In the genomic region with DNA sequence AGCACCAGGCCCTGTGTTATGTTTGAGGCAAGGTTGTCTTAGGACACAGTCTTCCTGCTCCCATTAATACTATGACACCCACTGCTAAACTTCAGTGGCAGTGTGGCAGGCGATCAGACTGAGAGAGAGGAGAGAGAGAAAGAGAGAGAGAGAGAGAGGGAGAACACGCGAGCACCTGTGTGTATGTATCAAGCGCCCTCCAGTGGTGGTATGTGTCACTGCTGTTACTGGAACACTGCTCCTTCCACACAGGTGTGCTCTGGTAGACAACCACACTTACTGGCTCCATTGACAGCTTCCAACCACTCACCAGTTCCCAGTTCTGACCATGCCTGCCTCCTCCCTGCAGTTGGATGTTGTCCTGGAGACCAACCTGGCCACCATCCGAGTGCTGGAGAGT, we compare ENCODE assay signal across 8 mouse cellular contexts. TPM values are rescaled to one million over a fixed set of nuclear protein-coding genes. Genes with fewer than 3 reads are reported as not detected.
DNase-seq lines count a peak whose midpoint lies in the region; ATAC-seq and TF ChIP-seq lines count a peak whose summit lies in the region.

No protein-coding gene starts in this region.

- no peak overlapping the region for H3K9ac ChIP-seq in forebrain, embryonic 12.5 days
- no peak overlapping the region for H3K9ac ChIP-seq in intestine, embryonic 14.5 days (ENCODE audit: low read length)
- no peak overlapping the region for H3K9ac ChIP-seq in limb, embryonic 14.5 days (ENCODE audit: low read depth, low read length, severe bottlenecking)

- DNase-seq in urinary bladder, postnatal 25 days (ENCODE audit: low spot score) = peak; percentile 40
- DNase-seq in urinary bladder, postnatal 10 days (ENCODE audit: low spot score) = no peak
- DNase-seq in c-Kit-positive CD71-positive TER-119-negative erythroid progenitor cells, embryonic 14.5 days (ENCODE audit: low read depth) = peak; percentile 28
- peak; percentile 57 for DNase-seq in intestine, embryonic 14.5 days (ENCODE audit: low spot score)
- peak; percentile 44 for DNase-seq in limb, embryonic 14.5 days (ENCODE audit: low spot score)
- DNase-seq in retina, adult 2 months (ENCODE audit: low read depth, low spot score) = peak; percentile 11
- DNase-seq in testis, postnatal 14 days (ENCODE audit: low spot score) = no peak

- peak; percentile 49; the same call in 1 of the 2 replicates for ATAC-seq in forebrain, embryonic 12.5 days (ENCODE audit: low FRiP score)
- ATAC-seq in intestine, embryonic 14.5 days (replicated peaks; ENCODE audit: low FRiP score, low TSS enrichment, low read depth) = peak; percentile 52
- no peak; the same call in 1 of the 2 replicates for ATAC-seq in limb, embryonic 14.5 days (ENCODE audit: low FRiP score, low read depth)

- 43% methylated on average over 5 of the region's 5 CpGs for WGBS in forebrain, embryonic 12.5 days
- WGBS in intestine, embryonic 14.5 days = 47% methylated on average over 5 of the region's 5 CpGs
- WGBS in limb, embryonic 14.5 days = 52% methylated on average over 5 of the region's 5 CpGs

- no peak overlapping the region for H3K27ac ChIP-seq in forebrain, embryonic 12.5 days
- no peak overlapping the region for H3K27ac ChIP-seq in intestine, embryonic 14.5 days (ENCODE audit: low read depth)
- H3K27ac ChIP-seq in limb, embryonic 14.5 days (replicated peaks; ENCODE audit: low read depth, low read length) = no peak overlapping the region

- H3K9me3 ChIP-seq in forebrain, embryonic 12.5 days = no peaks in the 10 kb centered on the region
- no peaks in the 10 kb centered on the region for H3K9me3 ChIP-seq in intestine, embryonic 14.5 days (ENCODE audit: control insufficient read depth, low read length)
- no peaks in the 10 kb centered on the region for H3K9me3 ChIP-seq in limb, embryonic 14.5 days (ENCODE audit: control insufficient read depth, low read length)

- no peak overlapping the region for H3K4me2 ChIP-seq in forebrain, embryonic 12.5 days
- no peak overlapping the region for H3K4me2 ChIP-seq in intestine, embryonic 14.5 days (ENCODE audit: low read length)
- H3K4me2 ChIP-seq in limb, embryonic 14.5 days (replicated peaks; ENCODE audit: low read depth, low read length, severe bottlenecking) = no peak overlapping the region

- no peaks in the 10 kb centered on the region for H3K4me1 ChIP-seq in forebrain, embryonic 12.5 days
- no peaks in the 10 kb centered on the region for H3K4me1 ChIP-seq in intestine, embryonic 14.5 days (replicated peaks; ENCODE audit: control insufficient read depth, insufficient read depth, low read length)
- no peaks in the 10 kb centered on the region for H3K4me1 ChIP-seq in limb, embryonic 14.5 days (ENCODE audit: control insufficient read depth, insufficient read depth, low read length)

- H3K36me3 ChIP-seq in forebrain, embryonic 12.5 days (replicated peaks) = peaks cover 100% of the 10 kb centered on the region
- H3K36me3 ChIP-seq in intestine, embryonic 14.5 days (ENCODE audit: control insufficient read depth, insufficient read depth, low read length) = peaks cover 98% of the 10 kb centered on the region
- peaks cover 97% of the 10 kb centered on the region for H3K36me3 ChIP-seq in limb, embryonic 14.5 days (ENCODE audit: control insufficient read depth, insufficient read depth, low read length)

- no peak overlapping the region for H3K4me3 ChIP-seq in forebrain, embryonic 12.5 days (replicated peaks)
- no peak overlapping the region for H3K4me3 ChIP-seq in intestine, embryonic 14.5 days (ENCODE audit: low read depth, low read length)
- no peak overlapping the region for H3K4me3 ChIP-seq in limb, embryonic 14.5 days (replicated peaks; ENCODE audit: low read length)

- no peaks in the 10 kb centered on the region for H3K27me3 ChIP-seq in forebrain, embryonic 12.5 days
- no peaks in the 10 kb centered on the region for H3K27me3 ChIP-seq in intestine, embryonic 14.5 days (replicated peaks; ENCODE audit: control insufficient read depth, insufficient read depth, low read length)
- no peaks in the 10 kb centered on the region for H3K27me3 ChIP-seq in limb, embryonic 14.5 days (ENCODE audit: control insufficient read depth, insufficient read depth, low read length)

- no peak for TF ChIP-seq POLR2A in limb, embryonic 14.5 days (IDR thresholded peaks at IDR 0.05; ENCODE audit: borderline replicate concordance, extremely low read depth, insufficient read depth, insufficient read length)

RNA-seq across cellular contexts. Expression of a gene that starts 15.6 kb away (rescaled TPM):
- 0.55 and 0.98 TPM in 2 replicates for polyA plus RNA-seq in forebrain, embryonic 12.5 days (2016; fragmentation: Nextera tagmentation; extraction: Ambion mirVana)
- 5.0 and 5.8 TPM in 2 replicates for polyA plus RNA-seq in intestine, embryonic 14.5 days (2014; fragmentation: Nextera tagmentation; extraction: Ambion mirVana)
- polyA plus RNA-seq in limb, embryonic 14.5 days (2012; rRNA removed) = 2.0 and 3.8 TPM in 2 replicates
- polyA plus RNA-seq in limb, embryonic 14.5 days (2014; fragmentation: Nextera tagmentation; extraction: Ambion mirVana) = 0.69 and 1.5 TPM in 2 replicates

RNA-seq across cellular contexts. Expression of a gene that starts 23.0 kb away (rescaled TPM):
- polyA plus RNA-seq in forebrain, embryonic 12.5 days (2016; fragmentation: Nextera tagmentation; extraction: Ambion mirVana) = 151 and 152 TPM in 2 replicates
- 175 and 191 TPM in 2 replicates for polyA plus RNA-seq in intestine, embryonic 14.5 days (2014; fragmentation: Nextera tagmentation; extraction: Ambion mirVana)
- 162 and 180 TPM in 2 replicates for polyA plus RNA-seq in limb, embryonic 14.5 days (2012; rRNA removed)
- 203 and 211 TPM in 2 replicates for polyA plus RNA-seq in limb, embryonic 14.5 days (2014; fragmentation: Nextera tagmentation; extraction: Ambion mirVana)

Comparison
In these comparisons a context has a peak if more than half of its experiments do, and no peak if none do; other contexts are left out.
1. DNase-seq: peak in urinary bladder, postnatal 25 days (single experiment), c-Kit-positive CD71-positive TER-119-negative erythroid progenitor cells, embryonic 14.5 days (single experiment), intestine, embryonic 14.5 days (single experiment), limb, embryonic 14.5 days (single experiment) and retina, adult 2 months (single experiment); none in urinary bladder, postnatal 10 days (single experiment) and testis, postnatal 14 days (single experiment).